Mouse (Mus musculus) lung, postnatal 25 days (tissue): ENCODE data around the gene Prr5.

ENCODE experiments used
- DNase-seq: peaks from one replicate; pipeline ENCODE4 v3.0.0; 2022; ENCODE audit warnings: low spot score

Gene Prr5

DNA sequence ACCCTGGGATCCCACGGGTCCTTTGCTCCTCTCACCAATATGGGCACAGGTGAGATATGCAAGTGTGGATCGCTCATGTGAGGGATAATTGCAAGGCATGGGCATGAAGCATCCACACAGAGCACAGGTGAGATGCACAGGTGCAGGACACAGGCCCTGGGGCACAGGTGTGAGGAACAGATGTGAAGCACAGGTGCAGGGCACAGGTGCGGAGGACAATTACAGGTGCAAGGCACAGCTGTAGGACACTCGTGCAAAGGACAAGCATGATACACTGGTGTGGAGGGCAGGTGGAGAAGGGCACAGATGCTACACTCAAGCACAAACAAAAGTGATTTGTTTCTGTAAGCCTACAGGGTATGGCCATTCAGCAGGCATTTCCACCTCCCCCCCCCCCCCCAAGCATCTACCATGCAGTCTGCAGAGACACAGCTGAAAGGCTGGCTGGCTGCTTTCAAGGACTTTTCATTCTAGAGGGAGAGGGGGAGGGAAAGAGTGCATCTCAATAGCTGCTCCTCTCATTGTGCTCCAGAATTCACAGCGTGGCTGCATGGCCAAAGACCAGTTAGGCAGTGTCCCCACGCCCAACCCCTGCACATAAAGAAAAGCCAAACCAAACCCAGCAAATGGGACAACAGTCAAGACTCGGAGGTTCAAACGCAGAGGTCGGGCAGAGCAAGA lies 11.9 kb upstream of the Prr5 start:
- no peak for DNase-seq

DNA sequence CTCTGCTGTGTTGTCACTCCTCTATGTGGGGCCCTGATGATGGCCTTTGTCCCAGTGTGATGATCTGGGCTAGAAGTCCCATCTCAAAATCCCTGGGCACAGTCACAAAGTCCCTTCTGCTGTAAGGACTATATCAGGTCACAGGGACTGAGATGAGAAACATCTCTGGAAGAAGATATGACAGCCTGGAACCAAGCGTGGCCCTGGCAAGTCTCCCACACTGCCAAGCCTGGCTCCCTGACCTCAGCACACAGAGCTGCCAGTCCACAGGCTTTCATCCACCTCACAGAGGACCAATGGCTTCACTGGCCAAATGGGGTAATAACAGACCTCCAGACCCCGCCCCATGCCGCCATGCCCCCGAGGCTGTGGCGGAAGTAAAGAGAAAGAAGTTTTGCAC lies 10.8 kb upstream of the Prr5 start:
- no peak for DNase-seq

DNA sequence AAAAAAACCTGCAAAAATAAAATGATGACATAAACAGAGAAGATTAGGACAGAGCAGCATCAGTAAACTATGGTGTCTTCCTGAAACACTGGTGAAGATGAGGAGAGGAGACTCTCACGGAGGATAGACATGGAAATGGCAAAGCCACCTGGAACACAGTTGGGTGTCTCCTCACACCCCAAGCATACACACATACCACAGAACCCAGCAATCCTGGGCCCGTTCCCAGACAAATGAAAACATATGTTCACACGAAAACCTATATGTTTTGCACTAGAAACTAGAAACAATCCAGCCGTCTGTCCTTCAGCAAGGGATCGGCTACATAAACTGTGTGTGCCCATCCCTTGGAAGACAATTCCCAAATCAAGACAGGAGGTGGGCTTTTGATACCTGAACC lies 9.6 kb upstream of the Prr5 start:
- no peak for DNase-seq

DNA sequence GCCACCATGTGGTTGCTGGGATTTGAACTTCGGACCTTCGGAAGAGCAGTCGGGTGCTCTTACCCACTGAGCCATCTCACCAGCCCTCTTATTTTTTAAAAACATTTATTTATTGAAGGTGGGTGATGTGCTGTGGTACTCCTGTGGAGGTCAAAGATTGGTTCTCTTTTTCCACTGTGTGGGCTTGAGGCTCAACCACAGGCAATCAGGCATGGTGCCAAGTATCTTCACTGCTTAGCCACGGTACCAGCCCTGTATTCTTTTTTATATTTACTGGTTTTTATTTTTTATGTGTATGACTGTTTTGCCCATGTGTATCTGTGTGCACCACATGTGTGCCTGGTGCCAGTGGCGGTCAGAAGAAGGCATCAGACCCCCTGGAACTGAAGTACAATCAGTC lies 8.1 kb upstream of the Prr5 start:
- DNase-seq, result no peak

DNA sequence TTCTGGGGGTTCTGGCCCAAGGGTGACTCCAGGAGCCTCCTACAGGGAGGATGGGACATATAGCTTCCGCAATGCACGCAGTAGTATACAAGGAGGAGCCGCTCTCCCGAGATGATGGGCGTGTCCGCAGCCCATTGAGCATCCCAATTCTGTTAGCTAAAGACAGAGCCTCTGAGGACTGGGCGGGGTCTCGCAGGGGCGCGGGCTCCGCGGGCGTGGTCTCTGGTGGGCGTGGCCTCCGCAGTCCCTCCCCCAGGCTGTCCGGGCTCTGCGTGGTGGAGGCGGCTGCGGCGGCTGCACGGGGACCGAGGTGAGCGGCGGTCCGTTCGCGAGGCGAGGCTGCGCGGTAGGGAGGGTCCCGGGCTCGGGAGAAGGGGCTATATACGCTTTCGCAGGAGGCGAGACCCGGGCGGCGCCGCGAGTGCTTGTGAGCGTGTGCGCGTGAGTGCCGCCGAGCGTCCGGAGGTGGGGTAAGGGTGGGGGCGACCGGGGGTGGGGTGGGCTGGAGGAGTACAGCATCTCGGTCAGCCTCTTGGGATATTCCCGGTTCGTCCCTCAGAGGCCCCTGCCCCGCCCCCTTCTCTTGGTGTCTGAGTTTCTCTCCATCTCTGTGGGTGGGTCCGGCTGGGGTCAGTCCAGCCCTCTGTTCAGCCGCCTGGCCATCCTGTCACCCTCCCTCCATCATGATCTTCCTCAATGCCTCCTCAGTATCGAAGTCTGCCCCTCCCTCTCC lies 6.3 kb upstream of the Prr5 start:
- peak; percentile 57 for DNase-seq

DNA sequence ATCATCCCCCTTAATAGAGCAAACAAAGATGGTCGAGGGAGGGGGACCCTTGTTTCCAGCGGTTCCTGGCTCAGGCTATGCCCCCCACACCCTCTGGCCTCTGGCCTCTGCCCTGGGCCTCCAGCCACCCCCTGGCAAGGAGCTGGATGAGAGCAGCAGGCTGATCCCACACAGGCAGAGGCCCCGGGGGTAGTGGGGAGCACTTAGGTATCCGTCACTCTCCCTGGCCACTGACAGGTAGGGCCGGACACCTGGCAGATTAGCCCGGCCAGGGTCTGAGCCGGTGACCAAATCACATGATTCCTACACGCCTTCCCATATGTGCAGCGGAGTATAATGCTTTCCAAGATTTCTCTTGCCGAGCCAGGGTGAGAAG lies 5.7 kb upstream of the Prr5 start:
- no peak for DNase-seq

DNA sequence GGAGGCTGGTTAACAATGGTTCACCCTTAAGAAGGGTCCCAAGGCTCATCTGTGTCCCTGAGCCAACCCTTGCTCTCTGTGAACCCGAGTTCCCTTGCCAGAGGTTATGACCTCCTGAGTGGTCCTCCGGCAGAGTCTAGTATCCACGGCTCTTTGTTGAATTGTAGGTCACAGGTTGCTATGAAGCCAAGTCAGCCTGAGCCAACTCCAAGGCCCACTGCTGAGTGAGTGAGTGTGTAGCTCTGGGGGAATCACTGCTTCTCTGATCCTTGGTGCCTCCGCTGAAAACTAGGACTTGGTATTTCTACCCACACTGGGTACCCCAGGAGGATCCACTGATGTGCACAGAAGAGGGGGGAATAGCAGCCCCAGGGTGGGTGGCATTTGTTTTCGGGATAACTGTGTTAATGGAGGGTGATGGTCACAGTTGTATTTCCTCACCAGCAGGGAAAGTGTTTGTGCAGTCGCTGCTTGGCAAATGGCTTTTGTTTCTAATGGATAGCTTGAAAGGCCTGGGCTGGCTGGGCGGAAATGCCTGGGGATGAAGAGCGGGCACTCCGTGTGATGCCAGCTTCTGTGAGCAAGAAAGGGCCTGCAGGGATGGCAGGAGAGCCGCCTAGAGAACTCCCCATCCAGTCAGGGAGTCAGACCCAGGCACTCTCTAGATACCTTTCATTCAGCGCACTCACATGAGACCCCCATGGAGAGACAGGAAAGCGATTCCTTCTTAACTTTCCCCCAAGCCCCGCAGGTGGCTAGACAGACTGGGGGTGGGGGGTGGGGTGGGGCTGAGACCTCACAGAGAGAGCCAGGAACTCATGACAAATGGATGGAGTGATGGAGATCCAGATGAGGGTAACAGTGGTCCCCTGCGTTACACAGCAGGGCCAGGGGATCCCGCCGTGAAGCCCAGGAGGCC lies 4.6 kb upstream of the Prr5 start:
- no peak for DNase-seq

DNA sequence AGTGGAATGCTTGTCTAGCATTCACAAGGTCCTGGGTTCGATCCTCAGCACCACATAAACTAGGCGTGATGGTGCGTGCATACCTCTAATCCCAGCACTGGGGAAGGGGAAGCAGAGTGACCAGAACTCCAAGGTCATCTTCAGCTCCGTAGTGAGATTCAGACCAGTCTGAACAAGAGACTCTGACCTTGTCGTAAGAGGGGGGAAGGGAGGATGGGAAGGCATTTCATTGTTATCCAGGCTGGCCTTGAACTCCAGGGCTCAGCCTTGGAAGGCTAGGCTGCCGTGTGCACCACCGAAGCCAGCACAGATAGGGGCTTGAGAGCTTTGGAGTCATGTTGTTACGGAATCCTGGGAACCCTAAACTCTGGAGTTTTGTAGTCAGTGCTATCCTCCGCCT lies 3.8 kb upstream of the Prr5 start:
- no peak for DNase-seq

DNA sequence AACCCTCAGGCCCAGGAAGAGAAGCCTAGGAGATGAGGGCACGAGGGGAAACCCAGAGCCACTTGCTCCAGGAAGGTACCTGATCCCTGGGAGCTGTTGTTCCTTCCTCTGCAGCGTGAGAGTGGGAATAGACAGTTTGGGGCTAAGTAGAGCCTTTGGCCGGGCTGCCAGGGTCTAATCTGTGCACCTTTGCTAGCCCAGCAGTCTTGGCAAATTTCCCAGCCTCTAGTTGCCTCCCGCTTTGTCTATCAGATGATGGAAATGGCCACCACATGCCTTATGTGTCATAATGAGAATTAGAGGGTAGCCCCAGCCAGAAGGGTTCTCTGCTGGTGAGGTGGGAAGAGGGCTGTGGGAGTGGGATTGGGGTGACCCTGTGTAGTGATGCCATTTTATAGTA lies 3.4 kb upstream of the Prr5 start:
- DNase-seq, result no peak

DNA sequence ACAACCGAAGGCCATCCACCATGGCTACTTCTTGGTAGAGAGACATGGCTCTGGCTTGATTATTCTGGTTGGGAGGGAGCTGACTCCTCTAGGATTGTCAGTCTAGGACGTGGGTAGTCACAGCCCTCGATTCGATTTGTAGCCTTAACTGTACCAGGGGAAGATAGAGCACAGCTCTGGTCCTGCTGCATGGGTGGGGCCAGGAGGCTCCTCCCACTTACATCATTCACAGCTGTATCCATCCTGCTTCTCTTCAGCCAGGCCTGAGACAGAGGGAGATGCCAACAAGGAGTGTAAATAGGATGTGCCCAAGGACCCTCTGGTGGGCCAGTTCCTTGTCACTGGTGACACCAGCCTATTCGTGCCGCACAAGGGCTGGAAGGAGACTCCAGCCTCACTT lies 1.8 kb upstream of the Prr5 start:
- no peak for DNase-seq

DNA sequence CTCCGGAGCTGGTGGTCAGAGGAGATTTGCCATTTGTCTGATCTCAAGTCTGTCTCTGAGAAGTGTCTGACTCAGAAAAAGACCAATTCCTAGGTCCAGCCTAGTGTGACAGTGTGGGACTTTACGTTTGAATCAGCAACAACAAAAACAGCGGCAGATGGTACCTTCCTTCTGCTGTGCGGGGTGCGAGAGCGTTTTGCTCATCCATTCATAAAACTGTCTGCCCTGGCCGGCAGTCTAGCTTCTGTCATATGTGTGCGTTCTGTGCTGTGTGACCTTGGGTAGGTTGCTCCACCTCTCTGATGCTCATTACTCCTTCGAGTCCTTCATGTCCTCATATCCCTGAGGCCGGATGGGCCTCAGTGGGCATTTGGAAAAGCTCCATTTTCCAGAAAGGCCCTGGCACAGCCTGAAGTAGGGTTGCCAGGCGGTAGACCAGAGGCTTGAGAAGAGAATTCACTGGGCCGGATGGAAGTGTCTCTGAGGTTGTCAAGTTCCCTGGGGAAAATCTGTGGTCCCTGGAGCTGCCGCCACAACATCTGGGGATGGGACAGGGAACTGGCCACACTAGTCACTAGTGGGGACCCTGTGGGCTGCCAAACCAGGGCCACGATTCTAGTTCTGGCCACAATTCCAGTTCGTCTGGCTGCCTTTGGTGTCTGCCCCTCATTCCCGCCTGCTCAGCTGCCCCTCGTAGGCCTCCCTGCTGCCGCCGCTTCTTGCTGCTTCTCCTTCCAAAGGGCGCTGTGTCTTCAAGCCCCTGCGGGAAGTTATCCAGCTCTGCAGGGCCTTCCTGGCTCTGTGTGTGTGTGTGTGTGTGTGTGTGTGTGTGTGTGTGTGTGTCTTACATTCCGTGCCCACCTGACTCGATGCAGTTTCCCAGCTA lies 594 bp downstream of the Prr5 start:
- DNase-seq, result no peak

DNA sequence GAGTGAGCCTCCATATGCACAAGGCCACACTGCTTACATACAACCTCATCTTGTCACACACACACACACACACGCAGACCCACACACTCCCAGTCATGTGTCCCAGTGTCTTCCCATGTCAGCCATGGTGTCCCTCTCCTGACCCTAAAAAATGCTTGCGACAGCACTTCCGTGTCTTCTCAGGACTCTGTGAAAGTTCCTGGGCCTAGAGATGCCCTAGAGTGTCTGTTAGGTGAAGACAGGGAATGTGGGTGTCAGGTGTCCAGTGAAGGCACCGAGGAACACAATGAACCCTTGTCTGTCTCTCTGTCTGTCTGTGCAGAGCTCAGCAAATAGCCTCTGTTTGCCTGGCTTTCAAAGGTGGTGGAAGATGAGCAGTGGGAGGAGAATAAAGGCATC lies 1.2 kb downstream of the Prr5 start:
- DNase-seq, result no peak

DNA sequence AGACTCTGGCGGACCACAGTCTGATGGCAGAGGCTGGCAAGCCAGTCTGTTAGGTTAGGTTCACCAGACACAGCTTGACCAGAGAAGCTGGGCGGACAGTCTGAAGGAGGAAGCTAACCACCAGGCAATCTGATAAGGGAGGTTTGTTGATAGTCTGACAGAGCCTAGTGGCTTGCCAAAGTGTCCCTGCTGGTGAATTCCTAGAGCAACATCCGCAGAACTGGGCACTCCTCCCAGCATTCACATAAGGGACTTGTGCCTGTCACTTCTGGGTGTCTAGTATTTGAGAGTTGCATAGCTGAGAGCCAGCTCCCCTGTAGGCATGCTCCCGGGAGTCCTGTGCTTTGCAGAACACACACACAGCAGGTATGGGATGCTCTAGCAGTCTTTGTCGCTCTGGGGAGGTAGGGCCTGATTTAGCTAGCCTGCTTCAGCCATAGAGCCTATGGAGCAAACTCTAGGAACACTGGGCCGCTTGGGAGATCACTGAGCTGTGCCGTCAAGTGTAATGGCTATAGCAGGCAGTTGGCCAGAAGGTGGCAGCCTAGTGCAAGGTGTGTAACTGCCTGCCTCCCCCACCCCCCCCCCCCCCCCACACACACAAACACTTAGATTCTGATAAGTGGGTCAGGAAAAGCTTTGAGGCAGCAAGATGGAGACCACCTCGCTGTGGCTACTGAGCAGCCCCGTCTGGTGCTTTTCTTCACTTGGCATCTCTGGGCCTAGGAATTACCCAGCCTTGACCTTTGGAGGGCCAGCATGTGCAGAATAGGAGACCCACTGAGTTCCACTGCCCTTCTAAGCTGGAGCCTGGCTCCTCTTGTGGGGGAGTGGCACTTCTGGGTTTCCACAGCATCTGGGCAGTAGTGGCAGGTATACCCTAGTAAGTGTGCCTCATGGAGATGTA lies 2.2 kb downstream of the Prr5 start:
- DNase-seq, result peak; percentile 67

DNA sequence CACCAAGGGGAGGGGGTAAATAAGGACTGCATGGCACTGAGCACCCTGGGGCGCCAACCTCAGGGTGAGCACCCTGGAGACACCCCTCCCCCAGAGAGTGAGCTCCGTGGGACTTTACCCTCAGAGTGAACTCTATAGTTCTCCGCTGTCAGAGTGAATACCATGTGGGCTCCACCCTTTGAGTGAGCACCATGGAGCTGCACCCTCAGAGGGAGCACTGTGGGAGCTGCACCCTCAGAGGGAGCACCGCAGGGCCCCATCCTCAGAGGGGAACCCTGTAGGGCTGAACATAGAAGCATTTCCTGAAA lies 2.8 kb downstream of the Prr5 start:
- no peak for DNase-seq

DNA sequence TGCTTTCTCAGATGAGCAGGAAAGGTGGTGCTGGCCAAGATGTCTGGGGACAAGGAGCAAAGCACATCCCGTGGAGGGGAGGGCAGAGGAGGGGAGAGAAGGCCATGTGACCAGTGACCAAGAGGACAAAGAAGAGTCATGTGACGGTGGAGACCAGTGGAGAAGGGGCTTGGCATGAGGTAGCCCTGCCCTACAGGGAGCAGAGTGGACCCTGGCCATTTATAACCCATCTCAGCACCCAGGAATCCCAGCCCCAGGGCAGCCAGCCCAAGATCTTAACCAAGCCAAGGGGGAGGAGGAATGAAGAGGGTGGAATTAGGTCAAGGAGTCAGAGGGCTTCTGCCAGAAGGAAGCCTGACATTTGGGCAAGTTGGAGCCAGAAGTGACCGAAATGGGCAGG lies 3.2 kb downstream of the Prr5 start:
- DNase-seq, result peak; percentile 62

DNA sequence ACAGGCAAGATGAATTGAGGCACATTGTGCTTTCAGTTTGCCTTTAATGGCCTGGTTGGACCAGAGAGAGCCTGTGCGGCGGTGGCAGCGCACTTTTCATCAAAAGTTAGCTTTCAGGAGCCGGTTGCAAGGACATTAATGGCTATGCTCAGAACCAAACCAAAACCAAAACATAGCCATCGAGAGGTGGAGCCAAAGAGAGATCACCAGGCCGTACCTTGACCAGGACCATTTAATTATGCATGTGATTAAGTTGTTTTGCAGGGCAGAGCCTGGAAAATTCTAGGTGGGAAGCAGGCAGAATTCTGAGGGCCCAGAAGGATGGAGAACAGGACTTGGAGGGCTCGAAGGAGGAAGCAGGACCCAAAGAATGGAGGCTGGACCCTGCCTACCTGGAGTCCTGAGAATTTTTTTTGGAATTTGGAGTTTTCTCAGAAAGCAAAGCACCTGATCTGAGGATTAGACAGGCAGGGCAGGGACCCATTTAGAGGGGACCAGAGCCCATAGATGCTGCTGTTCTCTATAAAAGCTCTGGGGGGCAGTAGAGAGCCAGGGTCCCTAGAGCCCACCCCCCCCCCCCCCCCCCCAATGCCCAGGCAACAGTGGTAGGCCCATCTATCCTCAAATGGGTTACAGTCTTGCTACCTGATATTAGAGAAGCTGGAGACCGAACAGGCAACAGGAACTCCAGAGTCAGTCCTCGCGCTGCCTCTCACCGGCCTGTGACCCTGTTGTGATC lies 5.1 kb downstream of the Prr5 start:
- no peak for DNase-seq

DNA sequence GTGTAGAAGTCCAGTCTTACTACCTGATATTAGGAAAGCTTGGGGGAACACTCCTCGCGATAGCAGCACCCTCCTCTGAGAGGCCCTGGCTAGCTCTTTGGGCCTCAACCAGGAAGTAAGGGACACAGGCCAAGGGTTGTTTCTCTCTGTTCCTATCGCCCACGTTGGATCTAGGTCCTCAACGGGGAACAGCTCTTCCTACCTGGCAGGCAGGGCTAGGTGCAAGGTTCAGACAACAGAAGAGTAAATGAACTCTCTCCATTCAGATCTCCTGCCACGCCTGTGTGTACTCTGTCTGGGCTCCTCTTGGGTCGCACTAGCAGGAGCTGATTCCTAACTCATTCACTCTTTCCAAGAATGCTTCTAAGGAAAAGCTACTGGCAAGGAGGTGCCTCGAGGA lies 5.9 kb downstream of the Prr5 start:
- DNase-seq, result no peak

DNA sequence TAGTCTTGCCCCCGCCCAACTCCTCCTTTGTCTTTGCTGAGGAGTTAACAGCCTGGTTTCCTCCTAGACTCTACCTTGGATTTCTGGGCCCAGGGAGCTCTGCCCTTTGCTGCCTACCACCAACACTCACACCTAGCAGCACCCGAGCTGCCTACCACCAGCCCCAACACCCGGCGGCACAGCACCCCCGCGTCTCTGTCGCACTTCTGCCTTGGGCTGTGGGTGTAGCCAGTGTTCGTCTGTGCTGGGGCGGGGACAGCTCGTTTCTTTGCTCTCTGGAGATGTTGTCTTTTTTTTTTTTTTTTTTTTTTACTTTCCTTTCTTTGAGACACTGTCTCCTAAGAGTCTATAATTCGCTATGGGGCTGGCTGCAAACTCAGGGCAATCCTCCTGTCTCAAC lies 8.5 kb downstream of the Prr5 start:
- no peak for DNase-seq

DNA sequence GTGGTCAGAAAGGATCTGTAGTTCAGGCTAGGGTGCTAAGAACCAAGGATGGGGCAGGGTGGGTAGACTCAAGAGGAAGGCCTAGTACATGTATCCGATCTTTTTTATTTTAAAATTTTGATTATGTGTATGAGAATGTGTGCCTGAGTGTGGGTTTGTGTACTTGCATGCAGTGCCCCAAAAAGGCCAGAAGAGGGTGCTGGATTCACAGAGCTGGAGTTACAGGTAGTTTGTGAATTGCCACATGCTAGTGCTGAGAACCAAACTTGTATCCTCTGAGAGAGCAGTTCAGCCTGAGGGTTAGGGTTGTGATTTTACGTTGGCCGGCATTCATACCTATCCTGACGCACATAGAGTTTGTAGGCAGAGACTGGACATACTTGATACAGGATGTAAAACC lies 9.7 kb downstream of the Prr5 start:
- DNase-seq, result no peak

DNA sequence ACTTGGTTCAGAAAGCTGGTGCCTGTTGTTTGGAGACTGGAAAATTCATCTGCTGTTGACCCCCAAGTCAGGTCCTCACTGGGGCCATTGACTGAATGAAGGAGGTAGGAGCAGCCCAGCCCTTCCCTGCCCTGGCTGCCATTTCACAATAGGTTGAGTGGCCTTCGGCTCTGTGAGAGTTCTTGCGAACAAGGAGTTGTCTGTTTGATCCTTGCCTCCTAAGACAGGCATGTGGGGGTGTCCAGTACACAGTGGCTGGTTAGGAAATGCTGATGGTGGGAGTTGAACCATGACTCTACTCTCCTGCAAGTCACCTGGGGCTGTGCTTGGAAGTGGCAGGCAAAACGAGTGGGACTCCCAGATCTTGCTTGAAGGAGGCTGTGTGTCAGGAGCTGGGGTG lies 10.4 kb downstream of the Prr5 start:
- no peak for DNase-seq
